Mouse (Mus musculus): ENCODE measurements around the gene 1700012B09Rik.

1700012B09Rik gene

DNA sequence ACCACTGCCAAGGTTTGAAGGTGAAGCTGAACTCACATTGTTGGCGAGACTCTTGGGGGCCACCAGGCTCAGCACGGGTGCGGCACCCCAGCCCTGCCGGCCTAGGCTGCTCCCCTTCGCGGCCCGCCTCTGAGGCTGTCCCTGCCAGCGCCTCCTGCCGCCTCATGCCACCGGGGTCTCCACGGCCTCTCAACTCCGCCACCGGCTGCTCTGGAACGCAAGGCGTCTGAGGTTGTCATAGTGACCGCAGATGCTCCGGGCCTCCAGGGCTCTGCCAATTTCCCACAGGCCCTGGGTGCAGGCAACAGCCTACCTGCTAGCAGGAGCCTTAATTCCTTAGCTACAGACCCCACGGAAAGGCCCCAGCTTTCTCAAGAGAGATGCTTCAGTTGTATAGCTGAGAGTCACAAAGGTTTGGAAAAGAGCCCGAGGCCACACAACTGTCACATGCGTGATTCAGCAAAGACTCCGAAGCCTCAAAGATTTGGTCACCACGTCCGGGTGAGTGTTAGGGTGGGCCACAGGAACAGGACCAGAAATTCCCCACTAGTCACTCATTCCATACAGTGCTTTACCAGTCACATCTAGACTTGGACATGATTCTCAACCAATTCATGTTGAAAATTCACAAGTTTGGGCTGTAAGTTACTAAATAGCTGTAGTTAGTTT, at the start of gene 1700012B09Rik:
TSS of gene 1700012B09Rik (minus strand) at position 228 of the 669 bp plus-strand sequence.
- peak; percentile 41 for DNase-seq (ENCODE audit: low spot score)

DNA sequence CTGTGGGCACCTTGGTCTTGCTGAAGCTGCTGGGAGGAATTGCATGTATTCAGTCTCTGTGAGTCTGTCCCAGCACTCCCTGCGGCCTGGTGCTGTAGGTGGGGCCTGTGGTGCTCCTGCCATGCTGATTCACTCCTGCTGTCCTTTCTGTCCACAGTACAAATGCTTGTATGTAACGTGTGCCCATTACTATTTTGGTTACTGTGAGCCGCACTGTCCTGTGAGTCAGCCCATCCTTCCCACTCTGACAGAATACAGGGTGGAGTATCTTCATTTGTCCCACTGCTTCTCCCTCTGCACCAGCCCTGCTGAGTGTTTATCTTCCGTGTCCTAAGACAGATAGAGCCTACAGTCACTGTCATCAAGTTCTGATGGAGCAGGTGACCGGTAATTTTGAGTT, 39.3 kb upstream of the 1700012B09Rik start:
- DNase-seq (ENCODE audit: low spot score): no peak

DNA sequence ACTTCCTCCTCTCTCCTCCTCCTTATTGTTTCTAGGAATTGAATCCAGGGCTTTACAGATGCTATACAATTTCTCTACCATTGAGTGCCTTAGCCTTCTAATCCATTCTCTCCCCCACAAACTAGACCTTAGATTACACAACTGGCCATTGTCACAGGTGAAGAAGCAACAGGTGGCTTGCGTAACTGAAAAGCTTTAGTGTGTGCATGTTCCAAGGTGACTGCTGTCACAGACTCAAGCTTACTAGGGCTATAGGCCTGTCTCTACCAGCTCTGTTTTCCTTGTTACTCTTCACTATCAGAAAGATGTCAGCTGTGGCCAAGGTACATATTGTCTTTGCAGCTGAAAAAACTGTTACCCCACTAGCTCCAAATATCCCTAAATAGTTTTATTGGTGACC, 36.0 kb upstream of the 1700012B09Rik start:
- no peak for DNase-seq (ENCODE audit: low spot score)

DNA sequence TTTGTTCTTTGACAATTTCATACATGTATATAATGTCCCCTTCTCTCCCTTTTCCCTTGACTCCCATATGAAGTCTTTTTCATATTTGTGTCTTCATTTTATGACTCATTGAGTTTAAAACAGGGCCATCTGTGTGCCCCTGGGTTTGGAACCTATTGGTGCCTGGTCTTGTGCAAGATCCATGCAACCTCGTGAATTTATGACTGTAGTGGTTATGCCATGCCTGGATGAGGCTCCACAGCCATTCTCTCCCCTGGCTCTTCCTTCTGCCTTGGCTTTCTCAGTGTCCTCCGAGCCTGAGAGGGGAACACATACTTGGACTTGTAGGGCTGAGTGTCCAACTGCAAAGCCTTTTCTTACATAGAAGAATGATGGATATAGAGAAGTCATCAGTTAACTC, 34.9 kb upstream of the 1700012B09Rik start:
- DNase-seq (ENCODE audit: low spot score): no peak

DNA sequence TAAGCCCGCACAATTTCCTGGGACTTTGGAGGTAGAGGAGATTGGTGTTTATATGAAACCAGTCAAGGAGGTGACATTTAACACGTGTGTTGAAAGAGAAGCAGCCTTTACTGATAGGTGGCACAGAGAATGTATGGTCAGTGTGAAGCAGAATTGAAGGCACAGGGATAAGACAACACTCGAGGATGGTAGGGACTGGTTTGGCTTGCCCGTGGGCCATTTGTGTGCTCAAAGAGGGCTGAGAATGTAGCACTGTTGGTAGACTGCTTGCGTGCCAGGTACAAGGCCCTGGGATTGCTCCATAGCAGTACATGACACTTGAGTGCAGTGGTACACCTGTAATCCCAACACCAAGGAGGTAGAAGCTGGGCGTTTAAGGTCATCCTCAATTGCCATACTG, 16.5 kb upstream of the 1700012B09Rik start:
- DNase-seq (ENCODE audit: low spot score): no peak

DNA sequence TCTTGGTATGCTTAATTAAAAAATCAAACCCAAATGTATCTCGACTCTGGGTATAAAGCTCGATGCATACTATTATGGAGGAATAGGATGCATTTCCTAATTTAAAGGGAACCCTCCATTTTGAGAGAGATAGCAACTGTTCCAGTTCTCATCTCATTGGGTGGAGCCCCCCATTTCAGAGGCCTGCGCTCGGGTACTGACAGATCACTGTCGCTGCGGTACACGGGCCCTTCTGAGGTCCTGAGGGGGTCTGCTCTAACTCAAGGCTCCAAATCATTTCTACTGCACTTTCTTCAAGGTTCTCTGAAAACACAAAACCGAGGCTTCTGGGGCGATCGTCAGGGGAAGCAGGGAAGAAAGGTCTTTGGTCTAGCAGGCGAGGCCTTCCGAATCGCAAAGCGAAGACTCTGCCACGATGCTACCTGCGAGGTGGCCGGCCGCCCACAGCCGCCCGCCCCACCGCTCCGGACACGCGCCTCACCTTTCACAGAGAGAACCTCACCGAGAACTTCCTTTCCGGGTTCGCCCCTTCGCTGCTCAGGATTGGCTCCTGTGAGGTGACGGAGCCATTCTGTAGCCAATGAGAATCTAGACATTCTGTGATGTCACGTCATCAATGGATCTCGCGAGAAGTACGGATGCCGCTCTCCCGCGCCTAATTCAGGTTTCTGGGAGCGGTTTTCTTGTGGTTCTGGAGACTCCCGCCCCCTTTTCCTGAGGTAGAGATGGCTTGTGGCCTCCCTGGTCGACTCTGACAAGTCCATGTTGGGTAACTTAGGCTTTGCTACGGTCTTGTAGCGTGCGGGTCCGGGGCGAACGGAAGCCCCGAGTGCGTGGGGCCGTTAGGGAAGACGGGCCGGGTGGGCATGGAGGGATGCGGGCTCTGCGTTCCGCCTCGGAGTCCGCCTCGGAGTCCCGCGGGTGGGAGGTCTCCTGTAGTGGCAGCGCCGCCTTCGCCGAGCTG, 13.5 kb upstream of the 1700012B09Rik start, which contains the start of the genes Mre11a and Ankrd49:
TSS of gene Mre11a (plus strand) at position 616 of the 964 bp plus-strand sequence.
TSS of gene Ankrd49 (minus strand) at position 818 of the 964 bp plus-strand sequence.
- peak; percentile 99 for DNase-seq (ENCODE audit: low spot score)

DNA sequence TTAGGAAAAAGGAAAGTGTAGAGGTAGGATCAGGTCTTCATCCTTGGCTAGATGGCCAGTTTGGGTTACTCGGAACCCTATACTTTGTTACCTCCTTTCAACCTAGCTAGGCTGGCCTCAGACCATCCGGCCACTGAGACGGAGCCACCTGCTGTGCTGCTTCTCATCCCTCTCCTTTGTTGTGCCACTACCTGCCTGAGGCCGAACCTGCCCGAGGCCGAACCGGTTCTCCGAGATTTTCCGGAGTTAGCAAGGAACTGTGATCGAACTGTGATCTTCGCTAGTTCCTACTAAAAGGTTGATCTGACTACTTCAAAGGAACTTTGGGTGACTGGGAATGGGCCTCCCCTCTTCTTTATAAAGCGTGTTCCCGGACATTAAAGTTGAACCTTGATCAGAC, 7.5 kb upstream of the 1700012B09Rik start:
- no peak for DNase-seq (ENCODE audit: low spot score)

DNA sequence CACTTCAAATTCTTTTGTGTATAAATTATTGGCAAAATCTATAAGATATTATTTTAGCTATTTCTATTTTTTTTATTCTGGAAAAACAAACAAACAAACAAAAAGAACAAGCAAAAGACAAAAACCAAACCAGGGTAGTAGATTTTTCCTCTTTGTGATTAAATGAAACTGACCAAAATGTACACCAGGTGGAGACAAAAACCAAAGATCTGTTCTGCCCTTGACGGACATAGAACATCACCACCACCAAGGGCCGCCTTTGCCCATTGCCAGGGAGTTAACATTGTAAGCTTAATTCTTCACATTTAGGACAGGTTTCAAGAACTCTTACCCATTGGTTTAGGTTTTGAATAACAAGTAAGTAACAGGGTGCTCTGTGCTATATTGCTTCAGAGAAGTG, 3.0 kb upstream of the 1700012B09Rik start:
- peak; percentile 24 for DNase-seq (ENCODE audit: low spot score)

DNA sequence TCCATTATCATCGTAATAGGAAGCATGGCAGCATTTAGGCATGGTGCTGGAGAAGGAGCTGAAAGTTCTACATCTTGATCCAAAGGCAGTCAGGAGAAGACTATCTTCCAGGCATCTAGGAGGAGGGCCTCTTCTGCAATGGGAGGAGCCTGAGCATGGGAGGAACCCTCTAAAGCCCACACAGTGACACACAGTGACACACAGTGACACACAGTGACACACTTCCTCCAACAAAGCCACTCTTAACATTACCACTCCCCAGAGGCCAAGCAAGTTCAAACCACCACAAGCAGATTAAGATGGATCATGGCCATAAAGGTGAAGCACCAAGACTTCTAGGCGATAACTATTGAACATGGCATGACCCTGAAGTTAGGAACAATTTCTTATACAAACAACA, 1.2 kb upstream of the 1700012B09Rik start:
- DNase-seq (ENCODE audit: low spot score): no peak

DNA sequence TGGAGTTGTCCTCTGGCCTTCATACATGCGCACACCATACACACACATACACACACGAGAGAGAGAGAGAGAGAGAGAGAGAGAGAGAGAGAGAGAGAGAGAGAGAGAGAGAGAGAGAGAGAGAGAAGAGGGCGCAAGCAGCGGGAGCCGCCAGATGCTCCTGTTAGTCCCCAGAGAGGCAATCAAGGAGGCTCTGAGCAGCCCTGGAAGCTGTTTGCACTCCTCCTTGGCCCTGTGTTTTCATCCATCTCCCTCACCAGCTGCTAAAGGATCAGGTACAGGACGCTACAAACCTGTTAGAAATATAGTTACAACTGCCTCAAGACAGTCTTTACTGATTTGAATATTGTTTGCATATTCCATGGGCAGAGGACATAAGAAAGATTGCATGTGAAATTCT, 1.0 kb downstream of the 1700012B09Rik start:
- DNase-seq (ENCODE audit: low spot score): no peak

DNA sequence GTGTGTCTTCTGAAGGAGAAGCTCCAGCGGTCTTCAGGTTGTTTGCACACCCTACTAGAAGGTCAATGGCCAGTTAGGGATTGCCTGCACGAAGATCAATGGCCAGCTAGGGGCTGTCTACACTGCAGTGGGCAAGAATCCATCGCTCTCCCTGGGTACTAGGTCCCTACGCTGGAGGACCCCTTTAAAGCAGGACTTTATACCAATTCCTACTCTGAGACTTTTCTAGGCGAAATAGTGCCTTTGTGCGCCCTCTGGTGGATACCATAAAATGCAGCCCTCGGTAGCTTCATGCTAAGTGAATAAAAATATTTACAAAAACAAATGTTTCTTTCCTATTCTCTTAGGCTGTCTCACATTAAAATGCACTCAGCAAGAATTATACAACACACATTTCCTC, 6.1 kb downstream of the 1700012B09Rik start:
- DNase-seq (ENCODE audit: low spot score): peak; percentile 75

DNA sequence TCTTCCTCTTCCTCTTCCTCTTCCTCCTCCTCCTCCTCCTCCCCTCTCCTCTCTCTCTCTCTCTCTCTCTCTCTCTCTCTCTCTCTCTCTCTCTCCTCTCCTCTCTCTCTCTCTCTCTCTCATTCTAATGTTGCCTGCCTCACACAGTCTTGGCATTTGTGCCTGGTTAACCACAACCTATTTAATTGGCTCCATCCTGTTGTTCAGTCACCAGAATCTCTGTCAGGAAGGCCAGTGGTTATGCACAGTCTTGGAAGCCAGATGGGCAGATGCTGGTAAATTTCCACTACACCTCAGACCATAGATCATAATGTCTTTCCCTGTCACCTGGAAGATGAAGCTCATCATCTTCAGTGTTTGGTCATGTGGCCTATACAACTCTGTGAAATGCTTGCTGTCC, 11.6 kb downstream of the 1700012B09Rik start:
- no peak for DNase-seq (ENCODE audit: low spot score)

DNA sequence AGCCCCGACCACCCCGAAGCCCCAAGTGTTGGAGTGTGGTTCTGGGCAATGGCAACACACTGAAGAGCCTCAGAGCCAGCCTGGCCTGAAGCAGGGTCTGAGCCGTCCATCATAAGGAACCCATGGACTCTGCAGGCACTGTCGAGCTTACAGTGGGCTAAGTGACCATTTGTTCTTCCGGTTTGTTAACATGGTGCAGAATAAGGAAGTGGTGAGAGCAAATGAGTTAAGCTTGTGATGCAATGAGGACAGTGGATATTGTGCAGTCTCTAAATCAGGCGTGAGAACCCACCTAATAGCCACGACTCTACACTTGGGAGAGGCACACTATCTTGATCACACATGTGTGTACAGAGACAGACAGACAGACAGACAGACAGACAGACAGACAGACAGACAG, 12.2 kb downstream of the 1700012B09Rik start:
- DNase-seq (ENCODE audit: low spot score): no peak

DNA sequence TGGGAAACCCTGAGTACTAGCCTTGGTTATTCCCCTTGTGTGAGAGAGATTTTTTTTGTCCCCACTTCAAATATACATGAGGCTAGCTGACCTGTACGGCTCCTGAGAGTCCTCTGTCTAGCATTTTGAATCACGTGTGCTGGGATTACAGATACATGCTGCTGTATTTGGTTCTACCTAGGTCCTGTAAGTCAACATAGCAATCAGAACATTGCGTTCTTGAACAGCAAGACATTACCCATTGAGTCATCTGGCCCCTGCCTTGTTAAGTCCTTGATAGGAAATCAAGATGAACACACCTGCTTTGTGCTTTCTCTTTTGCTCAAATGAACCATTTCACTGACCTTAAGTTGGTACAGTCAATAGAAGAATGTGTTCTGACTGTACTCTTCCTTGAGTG, 16.4 kb downstream of the 1700012B09Rik start:
- no peak for DNase-seq (ENCODE audit: low spot score)

DNA sequence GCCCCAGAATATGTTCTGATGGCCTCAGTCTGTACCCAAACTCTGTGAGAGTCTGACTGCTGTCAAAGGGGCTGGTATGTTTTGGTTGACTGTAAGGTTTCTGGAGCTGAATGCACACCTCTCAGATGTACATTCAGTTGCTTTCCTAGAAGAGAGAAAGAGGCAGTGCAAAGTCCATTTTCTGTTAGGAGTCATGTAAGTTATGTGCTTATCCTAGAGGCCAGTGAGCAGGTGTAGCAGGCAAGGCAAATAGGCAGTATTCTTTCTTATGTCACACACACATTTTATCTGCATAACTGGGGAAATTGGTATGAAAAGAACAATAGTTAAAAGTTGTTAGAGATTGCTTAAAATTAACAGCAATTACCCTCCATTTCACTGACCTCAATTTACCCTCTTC, 16.9 kb downstream of the 1700012B09Rik start:
- DNase-seq (ENCODE audit: low spot score): no peak

DNA sequence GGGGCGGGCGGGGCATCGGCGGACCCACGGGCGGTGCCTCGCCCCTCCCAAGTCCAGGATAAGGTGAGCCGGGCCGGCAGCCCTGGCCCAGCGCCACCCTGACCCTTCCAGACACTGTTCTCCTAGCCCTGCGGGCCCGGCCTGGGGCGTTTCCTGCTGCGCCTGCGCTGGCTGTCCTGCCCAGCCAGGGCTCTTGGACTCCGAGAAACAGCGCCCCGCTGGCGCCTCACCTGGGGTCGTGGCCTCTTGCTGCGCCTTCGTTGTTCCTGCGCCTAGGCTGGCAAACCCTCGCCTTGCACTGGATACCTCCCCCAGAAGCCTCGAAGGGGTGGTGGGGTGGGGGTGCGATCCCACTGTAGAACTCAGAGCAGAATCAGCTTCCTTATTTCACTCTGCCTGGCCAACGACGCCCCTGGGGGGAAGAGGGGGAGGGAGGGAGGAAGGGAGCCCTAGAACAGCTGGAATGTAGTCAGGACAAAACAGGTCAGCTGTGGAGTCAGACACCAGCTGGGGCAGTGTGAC, 18.8 kb downstream of the 1700012B09Rik start, which contains the start of gene Fut4:
TSS of gene Fut4 (minus strand) at position 393 of the 522 bp plus-strand sequence.
- peak; percentile 46 for DNase-seq (ENCODE audit: low spot score)

DNA sequence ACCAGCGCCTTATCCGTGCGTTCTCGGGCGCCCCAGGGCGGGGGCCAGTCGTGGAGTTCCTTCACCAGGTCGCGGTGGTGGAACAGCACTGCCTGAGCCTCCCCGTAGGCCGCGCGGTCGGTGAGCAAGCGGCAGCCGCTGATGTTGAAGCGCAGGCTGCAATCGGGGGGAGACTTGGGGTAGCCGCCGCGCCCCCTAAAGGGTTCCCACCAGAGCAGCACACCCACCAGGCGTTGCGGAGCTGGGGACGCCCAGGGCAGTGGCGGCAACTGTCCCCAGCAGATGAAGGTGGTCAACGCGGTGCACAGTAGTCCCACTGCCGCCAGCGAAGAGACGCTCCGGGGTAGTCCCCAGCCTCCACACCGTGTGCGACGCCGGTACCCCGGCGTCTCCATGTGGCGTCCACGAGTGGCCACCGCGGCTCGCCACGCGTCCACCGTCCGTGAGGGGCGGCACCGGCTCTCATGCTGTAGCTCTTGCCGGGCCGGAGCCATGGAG, 19.3 kb downstream of the 1700012B09Rik start:
- DNase-seq (ENCODE audit: low spot score): peak; percentile 66

DNA sequence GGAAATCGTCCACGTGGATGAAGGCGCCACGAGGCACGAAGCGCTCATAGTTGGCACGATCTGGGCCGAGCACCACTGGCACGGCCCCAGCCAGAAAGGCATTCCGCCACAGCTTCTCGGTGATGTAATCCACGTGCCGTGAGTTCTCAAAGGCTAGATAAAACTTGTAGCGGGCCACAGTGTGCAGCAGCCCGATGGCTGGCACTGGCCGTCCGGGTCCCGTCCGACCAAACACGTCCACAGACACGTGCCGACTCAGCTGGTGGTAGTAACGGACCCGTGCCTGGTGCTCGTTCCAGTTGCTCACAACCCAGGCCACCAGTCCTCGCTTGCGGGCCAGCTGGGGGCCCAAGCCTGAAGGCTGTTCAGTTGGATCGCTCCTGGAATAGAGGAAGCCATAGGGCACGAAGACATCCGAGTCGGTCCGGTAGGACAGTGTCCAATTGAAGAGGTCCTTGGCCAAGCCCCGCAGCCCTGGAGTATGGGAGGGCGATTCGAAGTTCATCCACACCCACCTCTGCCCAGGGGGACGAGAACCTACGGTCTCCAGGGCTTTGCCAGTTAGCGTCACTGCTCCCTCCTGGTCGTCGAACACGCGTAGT, 19.8 kb downstream of the 1700012B09Rik start:
- no peak for DNase-seq (ENCODE audit: low spot score)

DNA sequence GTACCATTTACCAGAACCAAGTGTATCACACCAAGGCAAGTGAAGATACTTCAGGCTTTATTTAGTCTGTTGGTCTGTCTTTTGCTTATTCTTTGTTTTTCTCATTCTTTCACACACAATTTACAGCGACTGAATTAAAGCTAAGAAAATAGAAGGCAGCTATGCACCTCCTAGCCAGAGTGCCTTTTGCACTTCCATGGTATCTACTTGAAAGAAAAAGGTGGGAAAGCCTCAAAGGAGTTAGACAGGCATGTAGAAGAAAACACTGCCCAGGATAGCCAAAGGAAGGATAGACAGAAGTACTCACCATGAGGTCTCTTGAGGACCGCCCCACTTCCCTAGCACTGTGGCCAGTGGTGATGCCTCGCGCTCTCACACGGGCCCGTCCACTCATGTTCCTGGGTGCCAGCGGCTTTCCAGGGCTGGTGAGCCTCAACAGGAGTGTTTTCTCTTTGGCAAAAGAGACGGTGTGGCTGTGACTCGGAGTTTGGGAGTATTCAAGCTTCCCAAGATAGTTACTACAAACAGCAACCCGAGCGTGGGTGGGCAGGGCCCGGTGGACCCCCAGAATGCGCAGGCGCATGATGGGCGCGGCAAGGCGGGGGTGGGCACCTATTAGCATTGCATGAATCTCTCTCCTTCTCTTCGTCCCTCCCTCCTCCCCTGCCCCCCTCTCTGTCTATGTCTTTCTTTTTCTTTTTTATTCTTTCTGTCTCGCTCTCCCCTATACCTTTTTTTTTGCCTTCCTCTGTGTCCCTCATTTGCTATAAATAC, 30.5 kb downstream of the 1700012B09Rik start, which contains the start of gene Piwil4:
TSS of gene Piwil4 (minus strand) at position 583 of the 774 bp plus-strand sequence.
- DNase-seq (ENCODE audit: low spot score): no peak

DNA sequence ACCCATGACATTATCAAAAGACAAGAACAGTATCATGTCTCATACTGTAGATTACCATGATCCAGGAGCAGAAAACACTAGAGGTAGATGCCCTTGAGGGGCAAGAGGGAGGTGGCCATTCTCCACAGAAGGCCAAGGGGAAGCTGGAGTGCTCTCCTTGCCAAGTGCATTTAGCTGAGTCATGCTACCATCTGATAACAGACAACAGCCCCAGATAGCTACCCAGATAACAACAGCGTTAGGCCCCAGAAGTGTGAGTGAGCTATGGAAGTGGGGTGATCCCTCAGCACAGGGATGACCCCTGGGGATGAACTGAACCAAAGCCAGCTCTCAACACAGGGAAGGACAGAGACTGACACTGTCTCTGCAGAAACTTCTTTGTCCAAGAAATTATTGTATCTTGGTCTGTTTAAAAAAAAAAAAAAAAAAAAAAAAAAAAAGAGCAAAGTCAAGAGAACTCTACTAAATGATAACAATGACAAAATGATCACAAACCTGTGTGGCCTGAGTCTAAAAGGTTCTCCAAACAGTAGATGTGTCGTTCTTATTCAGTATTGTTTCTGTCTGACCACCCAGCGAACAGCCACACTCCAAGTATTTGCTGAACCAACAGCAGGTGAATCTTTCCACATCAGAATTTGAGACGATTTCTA, 31.2 kb downstream of the 1700012B09Rik start:
- no peak for DNase-seq (ENCODE audit: low spot score)

Data from embryo, embryonic 10.5 days (tissue).